Mouse (Mus musculus) midbrain, embryonic 10.5 days (tissue): Measurements from ENCODE around the gene Sh3kbp1. TPM values are rescaled to one million over a fixed set of nuclear protein-coding genes. Genes with fewer than 3 reads are reported as not detected.

Experiments used
- DNase-seq: peaks from one replicate; pipeline ENCODE4 v3.0.0-alpha.2; 2017; ENCODE audit warnings: low spot score
- H3K27ac ChIP-seq: fragments of 300-500 bp; sonication (generic); replicated peaks from 2 replicates; pipeline ENCODE4 v1.5.1; 2016; ENCODE audit warnings: mild to moderate bottlenecking
- H3K27me3 ChIP-seq: fragments of 300-500 bp; sonication (generic); 2 replicates; pipeline ENCODE4 v1.6.1; 2016; ENCODE audit warnings: low read depth, mild to moderate bottlenecking; ENCODE audit not compliant: poor library complexity, severe bottlenecking
- H3K36me3 ChIP-seq: fragments of 300-500 bp; sonication (generic); 2 replicates; pipeline ENCODE4 v1.6.1; 2016; ENCODE audit warnings: mild to moderate bottlenecking, moderate library complexity
- H3K4me1 ChIP-seq: fragments of 300-500 bp; sonication (generic); 2 replicates; pipeline ENCODE4 v1.6.1; 2016
- H3K4me3 ChIP-seq: fragments of 300-500 bp; sonication (generic); 2 replicates; pipeline ENCODE4 v1.5.1; 2016; ENCODE audit warnings: mild to moderate bottlenecking, moderate library complexity
- H3K9me3 ChIP-seq: fragments of 300-500 bp; sonication (generic); replicated peaks from 2 replicates; pipeline ENCODE4 v1.6.1; 2016; ENCODE audit warnings: mild to moderate bottlenecking
- WGBS: fragments of 180-500 bp; shearing (Covaris S2); methylation state at CpG from one replicate; pipeline ENCODE4 v1.1.7; 2016; 5-methylcytosine and 5-hydroxymethylcytosine counted together
- polyA plus RNA-seq: library from polyadenylated mRNA; unstranded; fragments of >200 nt; fragmentation: Nextera tagmentation; extraction: Ambion mirVana; gene quantifications from 2 replicates; pipeline ENCODE4 v1.2.1, GENCODE M21; 2016

Sh3kbp1 gene
- polyA plus RNA-seq, 1 experiment from 2014 or later: 21.1 TPM

GRCm38 (mm10) chrX:159881576-159881975 is 254.5 kb downstream of the Sh3kbp1 start:
- H3K27ac ChIP-seq: no peak overlapping the region
- H3K36me3 ChIP-seq: no peaks in the 10 kb centered on the region
- H3K9me3 ChIP-seq: no peaks in the 10 kb centered on the region
- WGBS: 80% methylated on average over 5 of the region's 5 CpGs
- no peak overlapping the region for H3K4me3 ChIP-seq
- DNase-seq: no peak
- H3K27me3 ChIP-seq: peaks cover 100% of the 10 kb centered on the region
- peaks cover 20% of the 10 kb centered on the region for H3K4me1 ChIP-seq

GRCm38 (mm10) chrX:159896536-159896935 is 269.5 kb downstream of the Sh3kbp1 start:
- 76% methylated on average over 4 of the region's 4 CpGs for WGBS
- H3K36me3 ChIP-seq: no peaks in the 10 kb centered on the region
- no peak for DNase-seq
- H3K9me3 ChIP-seq: no peaks in the 10 kb centered on the region
- H3K27ac ChIP-seq: no peak overlapping the region
- H3K27me3 ChIP-seq: peaks cover 83% of the 10 kb centered on the region
- H3K4me1 ChIP-seq: no peaks in the 10 kb centered on the region
- H3K4me3 ChIP-seq: no peak overlapping the region

- Histone ChIP-seq H3K36me3 (no peaks in the 10 kb centered on the region), H3K27ac (no peak overlapping the region), H3K27me3 (peaks cover 92% of the 10 kb centered on the region), H3K4me3 (no peak overlapping the region), H3K4me1 (no peaks in the 10 kb centered on the region), H3K9me3 (no peaks in the 10 kb centered on the region)
- DNase-seq: no peak
- WGBS: 74% methylated on average over 2 of the region's 2 CpGs
Measured at GRCm38 (mm10) chrX:159898110-159898509, 271.0 kb downstream of the Sh3kbp1 start.

- peaks cover 100% of the 10 kb centered on the region for H3K27me3 ChIP-seq
- 88% methylated on average over 2 of the region's 2 CpGs for WGBS
Measured at GRCm38 (mm10) chrX:159899121-159899520, 272.0 kb downstream of the Sh3kbp1 start.

GRCm38 (mm10) chrX:159903421-159903820 is 276.3 kb downstream of the Sh3kbp1 start:
- Histone ChIP-seq H3K4me1 (no peaks in the 10 kb centered on the region), H3K27me3 (peaks cover 100% of the 10 kb centered on the region), H3K27ac (no peak overlapping the region), H3K36me3 (no peaks in the 10 kb centered on the region), H3K4me3 (no peak overlapping the region), H3K9me3 (no peaks in the 10 kb centered on the region)
- no peak for DNase-seq
- WGBS: 80% methylated on average over 3 of the region's 3 CpGs

More at GRCm38 (mm10) chrX:159899121-159899520, 272.0 kb downstream of the Sh3kbp1 start:
- Histone ChIP-seq H3K9me3 (no peaks in the 10 kb centered on the region), H3K4me1 (no peaks in the 10 kb centered on the region), H3K27ac (no peak overlapping the region), H3K4me3 (no peak overlapping the region), H3K36me3 (no peaks in the 10 kb centered on the region)
- DNase-seq: no peak

- Histone ChIP-seq H3K36me3 (no peaks in the 10 kb centered on the region), H3K27me3 (peaks cover 100% of the 10 kb centered on the region), H3K4me3 (no peak overlapping the region), H3K9me3 (no peaks in the 10 kb centered on the region), H3K27ac (no peak overlapping the region), H3K4me1 (no peaks in the 10 kb centered on the region)
- WGBS: 88% methylated on average over 1 of the region's 1 CpGs
- DNase-seq: no peak
Measured at GRCm38 (mm10) chrX:159907703-159908102, 280.6 kb downstream of the Sh3kbp1 start.

- no peak overlapping the region for H3K4me3 ChIP-seq
- H3K27me3 ChIP-seq: peaks cover 98% of the 10 kb centered on the region
- no peak overlapping the region for H3K27ac ChIP-seq
- DNase-seq: no peak
- H3K4me1 ChIP-seq: peaks cover 4% of the 10 kb centered on the region; the same call in 1 of the 2 replicates
- 88% methylated on average over 6 of the region's 6 CpGs for WGBS
- H3K9me3 ChIP-seq: no peaks in the 10 kb centered on the region
- H3K36me3 ChIP-seq: no peaks in the 10 kb centered on the region
Measured at GRCm38 (mm10) chrX:159909446-159910277, 282.6 kb downstream of the Sh3kbp1 start.

- H3K9me3 ChIP-seq: no peaks in the 10 kb centered on the region
- 75% methylated on average over 3 of the region's 3 CpGs for WGBS
- no peaks in the 10 kb centered on the region for H3K36me3 ChIP-seq
- H3K27me3 ChIP-seq: peaks cover 88% of the 10 kb centered on the region
- no peak overlapping the region for H3K27ac ChIP-seq
- no peak for DNase-seq
- H3K4me3 ChIP-seq: no peak overlapping the region
- peaks cover 4% of the 10 kb centered on the region; the same call in 1 of the 2 replicates for H3K4me1 ChIP-seq
Measured at GRCm38 (mm10) chrX:159910600-159910999, 283.5 kb downstream of the Sh3kbp1 start.

- WGBS: 86% methylated on average over 4 of the region's 4 CpGs
- peaks cover 87% of the 10 kb centered on the region for H3K27me3 ChIP-seq
Measured at GRCm38 (mm10) chrX:159911613-159912012, 284.5 kb downstream of the Sh3kbp1 start.

GRCm38 (mm10) chrX:159912061-159912460 is 285.0 kb downstream of the Sh3kbp1 start:
- no peak for DNase-seq
- Histone ChIP-seq H3K4me3 (no peak overlapping the region), H3K27me3 (peaks cover 86% of the 10 kb centered on the region), H3K9me3 (no peaks in the 10 kb centered on the region), H3K27ac (no peak overlapping the region), H3K4me1 (peaks cover 4% of the 10 kb centered on the region; the same call in 1 of the 2 replicates), H3K36me3 (no peaks in the 10 kb centered on the region)
- WGBS: 82% methylated on average over 3 of the region's 3 CpGs

More at GRCm38 (mm10) chrX:159911613-159912012, 284.5 kb downstream of the Sh3kbp1 start:
- Histone ChIP-seq H3K4me3 (no peak overlapping the region), H3K27ac (no peak overlapping the region), H3K36me3 (no peaks in the 10 kb centered on the region), H3K4me1 (peaks cover 4% of the 10 kb centered on the region; the same call in 1 of the 2 replicates), H3K9me3 (no peaks in the 10 kb centered on the region)
- DNase-seq: no peak

GRCm38 (mm10) chrX:159913489-159913888 is 286.4 kb downstream of the Sh3kbp1 start:
- WGBS: 51% methylated on average over 3 of the region's 3 CpGs
- no peaks in the 10 kb centered on the region for H3K36me3 ChIP-seq
- H3K9me3 ChIP-seq: no peaks in the 10 kb centered on the region
- H3K27me3 ChIP-seq: peaks cover 86% of the 10 kb centered on the region
- no peak overlapping the region for H3K4me3 ChIP-seq
- peak overlapping the region; percentile 52 for H3K27ac ChIP-seq
- H3K4me1 ChIP-seq: peaks cover 4% of the 10 kb centered on the region; the same call in 1 of the 2 replicates
- no peak for DNase-seq

GRCm38 (mm10) chrX:159915125-159915524 is 288.1 kb downstream of the Sh3kbp1 start:
- Histone ChIP-seq H3K27me3 (peaks cover 86% of the 10 kb centered on the region), H3K9me3 (no peaks in the 10 kb centered on the region)
- no peak for DNase-seq

GRCm38 (mm10) chrX:159924759-159925158 is 297.7 kb downstream of the Sh3kbp1 start:
- Histone ChIP-seq H3K27me3 (peaks cover 99% of the 10 kb centered on the region), H3K36me3 (no peaks in the 10 kb centered on the region), H3K4me1 (no peaks in the 10 kb centered on the region), H3K4me3 (no peak overlapping the region), H3K27ac (no peak overlapping the region), H3K9me3 (no peaks in the 10 kb centered on the region)
- WGBS: 93% methylated on average over 6 of the region's 6 CpGs
- DNase-seq: no peak

More at GRCm38 (mm10) chrX:159915125-159915524, 288.1 kb downstream of the Sh3kbp1 start:
- Histone ChIP-seq H3K4me3 (no peak overlapping the region), H3K27ac (no peak overlapping the region), H3K4me1 (peaks cover 4% of the 10 kb centered on the region; the same call in 1 of the 2 replicates), H3K36me3 (no peaks in the 10 kb centered on the region)
- 82% methylated on average over 1 of the region's 1 CpGs for WGBS
